Mouse (Mus musculus) E14TG2a.4 (cell line): ENCODE results near the gene Gm11084.

Source experiments
- CTCF ChIP-seq: conservative IDR thresholded peaks from 2 replicates; pipeline ENCODE4 v1.5.1; 2014; ENCODE audit warnings: low read length
- NANOG ChIP-seq: IDR thresholded peaks from 2 replicates; pipeline ENCODE4 v1.6.1; 2014; ENCODE audit warnings: borderline replicate concordance, low read length, mixed read lengths

GRCm38 (mm10) chr2:72986616-72987015 lies at the start of gene Gm11084:
- TF ChIP-seq CTCF = no peak
- TF ChIP-seq NANOG = no peak
